Mouse (Mus musculus): ENCODE results near the gene Ptprs. TPM values are rescaled to one million over a fixed set of nuclear protein-coding genes. Genes with fewer than 3 reads are reported as not detected.
A peak's percentile ranks its signal among the peaks of the same experiment; 100 is the strongest.

Ptprs gene
- polyA plus RNA-seq, 1 experiment from 2014 or later: 29.9 TPM

DNA sequence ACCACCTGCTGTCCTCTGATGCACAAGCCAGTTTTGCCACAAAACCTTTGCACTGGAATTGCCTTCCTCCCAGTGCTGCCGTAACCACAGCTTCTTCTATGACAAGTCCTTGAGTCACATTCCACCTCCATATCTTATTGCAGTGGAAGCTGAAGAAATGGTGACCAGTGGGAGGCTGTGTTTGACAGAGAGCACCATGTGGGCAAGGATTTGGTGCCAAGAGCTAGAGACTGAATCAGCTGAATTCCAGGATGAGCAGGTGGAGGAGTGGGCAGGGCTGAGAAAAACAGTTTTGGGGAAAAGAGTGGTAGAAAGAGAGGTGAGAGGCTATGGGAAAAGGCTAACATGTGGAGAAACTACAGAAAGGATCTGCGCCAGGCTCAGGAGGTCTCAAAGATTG lies 17.6 kb upstream of the Ptprs start:
- no peak for DNase-seq (ENCODE audit: low spot score)

DNA sequence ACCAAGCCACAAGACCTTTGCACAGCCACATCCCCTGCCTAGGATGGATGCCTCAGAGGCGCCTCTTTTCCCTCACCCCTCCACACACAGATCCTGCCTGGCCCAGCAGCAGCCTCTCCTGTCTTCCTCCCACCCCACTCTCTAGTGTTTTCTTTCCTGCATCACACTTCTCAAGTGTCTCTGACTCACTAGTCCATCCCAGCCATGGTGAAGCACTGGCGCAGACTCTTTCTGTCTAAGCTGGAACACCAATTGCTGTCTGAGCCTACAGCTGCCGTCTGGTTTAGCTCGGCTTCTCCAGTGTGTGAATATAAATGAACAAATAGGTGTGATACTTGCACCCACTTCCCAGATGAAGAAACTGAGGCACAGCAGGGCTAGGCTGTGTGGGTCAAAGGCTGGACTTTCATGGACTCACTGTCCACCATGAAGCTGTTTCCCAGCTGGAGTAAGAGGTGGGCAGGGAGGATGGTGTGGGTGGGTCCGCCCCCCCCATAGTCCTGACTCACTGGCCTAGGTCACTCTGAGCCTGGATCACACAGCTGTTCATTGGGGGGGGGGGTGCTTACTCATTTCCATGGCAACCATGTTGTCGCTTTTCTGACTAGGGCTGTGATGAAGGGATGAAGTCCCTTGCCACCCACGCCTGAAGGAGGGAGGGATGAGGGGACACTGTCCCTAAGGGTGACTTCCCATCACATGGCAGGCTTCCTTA lies 14.3 kb upstream of the Ptprs start:
- DNase-seq (ENCODE audit: low spot score): no peak

DNA sequence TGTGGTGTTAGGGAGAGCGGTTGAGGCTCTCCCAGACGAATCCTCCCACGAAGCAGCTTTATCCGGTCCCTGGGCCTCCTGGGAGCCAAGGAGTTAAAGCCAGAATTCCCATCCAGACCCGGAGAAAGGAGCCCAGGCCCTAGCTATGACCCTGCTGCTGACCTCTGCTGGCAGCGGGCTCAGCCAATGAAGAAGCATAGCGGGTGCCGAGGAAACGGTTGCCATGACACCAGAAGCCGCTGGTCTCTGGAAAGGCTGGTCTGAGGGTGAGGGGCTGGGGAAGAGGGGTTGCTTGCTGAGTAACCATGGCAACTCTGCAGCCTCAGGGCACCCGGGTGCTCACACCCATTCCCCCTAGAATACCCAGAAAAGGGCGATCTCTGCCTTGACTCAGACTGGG lies 11.7 kb upstream of the Ptprs start:
- DNase-seq (ENCODE audit: low spot score): no peak

DNA sequence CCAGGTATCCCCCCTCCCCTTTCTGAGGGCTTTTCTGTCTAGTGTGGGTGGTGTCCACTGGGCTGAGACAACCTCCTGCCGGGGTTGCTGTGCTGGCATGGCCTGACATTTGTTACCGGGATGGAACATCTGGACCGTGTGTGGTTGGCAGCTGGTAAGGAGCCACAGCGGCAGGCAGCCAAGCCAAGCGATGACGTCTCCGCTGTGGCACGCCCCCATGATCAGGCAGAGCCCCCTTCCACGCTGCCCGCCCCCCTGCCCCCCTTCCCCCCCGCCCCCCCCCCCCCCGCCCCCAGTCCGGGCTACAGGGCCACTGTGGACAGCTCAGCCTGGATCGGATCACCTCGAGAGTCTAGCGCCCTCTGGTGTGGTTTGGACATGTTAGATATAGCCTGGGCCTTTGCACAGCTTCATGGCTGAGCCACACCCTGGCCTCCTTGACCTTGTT lies 11.2 kb upstream of the Ptprs start:
- peak; percentile 67 for DNase-seq (ENCODE audit: low spot score)

DNA sequence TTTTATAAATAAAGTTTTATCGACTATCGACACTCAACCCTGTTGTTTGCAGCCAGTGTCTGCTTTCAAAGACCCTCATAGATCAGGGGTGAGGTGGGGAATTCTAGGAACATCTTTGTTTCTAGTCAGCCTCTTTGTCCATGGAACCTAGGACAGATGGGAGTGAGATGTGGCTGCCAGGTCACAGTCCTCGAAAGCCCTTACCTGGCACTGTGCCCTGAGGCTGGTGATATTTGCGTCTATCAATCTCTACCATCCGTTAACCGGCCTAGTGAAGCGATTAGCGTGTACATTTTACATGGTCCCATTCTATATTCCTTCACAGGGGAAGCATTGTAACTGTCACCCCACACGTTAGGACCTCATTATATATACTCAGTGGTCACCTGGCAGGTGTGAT lies 9.6 kb upstream of the Ptprs start:
- DNase-seq (ENCODE audit: low spot score): no peak

DNA sequence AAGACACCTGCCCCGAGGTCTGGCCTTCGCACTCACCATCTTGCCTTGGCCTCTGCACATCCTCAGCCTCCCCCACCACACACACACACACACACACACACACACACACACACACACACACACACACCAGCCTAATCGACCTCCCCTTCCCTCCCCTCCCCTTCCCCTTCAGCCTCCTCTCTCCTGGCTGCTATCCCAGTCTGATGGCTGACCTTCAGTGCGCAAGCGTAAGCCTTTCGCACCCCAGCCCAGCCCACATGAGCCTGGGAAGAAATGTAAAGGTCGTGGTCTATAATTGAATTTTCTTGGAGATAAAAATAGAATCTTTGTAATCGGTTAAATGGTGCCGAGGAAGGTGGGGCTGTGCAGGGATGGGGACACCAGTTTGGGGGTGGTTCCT lies 8.8 kb upstream of the Ptprs start:
- no peak for DNase-seq (ENCODE audit: low spot score)

DNA sequence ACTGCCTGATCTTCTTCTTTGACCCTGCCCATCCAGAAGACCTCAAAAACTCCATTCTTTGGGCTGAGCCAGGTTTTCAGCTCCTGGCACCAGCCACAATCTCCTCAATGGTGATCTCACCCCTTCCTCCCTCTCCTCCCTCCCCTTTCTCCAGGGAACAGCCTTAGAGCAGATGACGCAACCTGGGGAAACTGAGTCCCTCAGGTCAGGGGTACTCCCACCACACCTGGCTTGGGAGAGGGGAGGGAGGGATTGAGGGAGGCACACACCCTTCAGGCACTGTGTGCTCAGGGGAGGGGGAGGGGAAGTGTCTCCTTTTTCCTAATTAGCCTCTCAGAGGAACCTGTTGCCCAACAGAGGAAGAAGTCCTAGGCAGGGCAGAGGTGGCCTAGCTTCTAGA lies 6.4 kb upstream of the Ptprs start:
- DNase-seq (ENCODE audit: low spot score): no peak

DNA sequence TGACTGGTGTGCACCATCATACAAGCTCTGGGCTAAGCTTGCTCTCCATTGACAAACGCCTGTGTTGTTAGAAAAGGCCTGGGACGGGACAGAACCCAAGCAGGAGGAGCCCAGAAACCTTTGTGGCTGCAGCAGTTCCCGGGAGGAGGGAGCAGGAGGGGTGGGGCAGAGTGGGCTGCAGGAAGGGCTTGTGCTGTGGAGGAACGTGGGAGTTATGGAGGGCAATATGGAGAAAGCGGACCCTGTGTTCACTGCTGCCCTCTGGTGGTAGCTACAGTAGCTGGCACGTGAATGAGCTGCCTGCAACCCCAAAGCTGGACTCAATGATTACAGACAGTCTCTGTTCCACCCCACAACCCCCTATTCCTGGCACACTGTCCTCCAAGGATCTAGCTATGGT lies 3.1 kb upstream of the Ptprs start:
- peak; percentile 78 for DNase-seq (ENCODE audit: low spot score)

DNA sequence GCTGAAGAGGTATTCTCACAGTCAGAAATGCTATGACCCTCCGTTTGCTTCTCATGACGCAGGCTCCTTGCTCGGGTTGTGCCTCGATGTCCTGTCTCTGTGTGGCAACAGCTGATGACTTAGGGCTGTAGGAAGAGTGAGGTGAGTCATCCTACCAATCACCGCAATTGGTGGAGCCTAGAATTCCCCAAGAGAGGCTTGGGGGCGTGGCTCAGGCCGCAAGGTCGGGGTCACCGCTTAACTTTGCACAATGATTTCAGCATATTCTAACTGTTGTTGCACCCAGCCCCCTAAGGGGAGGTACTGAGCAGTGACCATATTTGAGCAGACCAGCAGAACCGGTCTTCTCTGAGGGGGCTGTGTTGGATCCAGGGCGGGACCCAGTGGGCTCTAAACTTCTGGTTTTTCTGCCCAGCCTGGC lies 1.9 kb upstream of the Ptprs start:
- no peak for DNase-seq (ENCODE audit: low spot score)

DNA sequence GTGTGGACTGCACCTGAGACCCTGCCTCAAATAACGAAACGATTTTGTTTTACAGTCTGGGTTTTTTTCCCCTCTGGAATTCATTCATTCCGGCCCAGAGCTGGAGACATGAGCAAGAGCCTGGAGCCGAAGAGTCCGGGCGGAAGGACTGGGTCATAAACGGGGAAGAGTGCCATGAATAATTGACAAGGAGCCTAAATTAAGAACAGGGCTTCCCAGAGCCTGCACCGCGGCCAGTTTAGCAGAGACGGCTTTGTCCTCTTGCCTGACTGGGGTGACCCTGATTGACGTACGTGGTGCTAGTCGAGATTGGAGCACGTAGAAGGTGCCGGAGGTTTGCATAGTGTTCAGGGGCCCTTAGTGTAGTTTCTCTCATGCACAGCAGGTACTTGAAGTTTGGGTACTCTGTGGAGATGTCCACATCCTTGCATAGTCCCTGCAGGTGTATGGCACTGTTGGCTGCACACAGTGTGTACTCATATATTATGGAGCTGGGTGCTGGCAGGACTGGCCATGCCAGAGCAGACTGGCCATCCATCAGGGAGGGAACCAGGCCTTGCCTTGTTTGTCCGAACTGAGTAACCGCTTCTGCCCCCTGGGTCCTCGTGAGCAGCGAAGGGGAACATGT lies 1.0 kb upstream of the Ptprs start:
- DNase-seq (ENCODE audit: low spot score): no peak

DNA sequence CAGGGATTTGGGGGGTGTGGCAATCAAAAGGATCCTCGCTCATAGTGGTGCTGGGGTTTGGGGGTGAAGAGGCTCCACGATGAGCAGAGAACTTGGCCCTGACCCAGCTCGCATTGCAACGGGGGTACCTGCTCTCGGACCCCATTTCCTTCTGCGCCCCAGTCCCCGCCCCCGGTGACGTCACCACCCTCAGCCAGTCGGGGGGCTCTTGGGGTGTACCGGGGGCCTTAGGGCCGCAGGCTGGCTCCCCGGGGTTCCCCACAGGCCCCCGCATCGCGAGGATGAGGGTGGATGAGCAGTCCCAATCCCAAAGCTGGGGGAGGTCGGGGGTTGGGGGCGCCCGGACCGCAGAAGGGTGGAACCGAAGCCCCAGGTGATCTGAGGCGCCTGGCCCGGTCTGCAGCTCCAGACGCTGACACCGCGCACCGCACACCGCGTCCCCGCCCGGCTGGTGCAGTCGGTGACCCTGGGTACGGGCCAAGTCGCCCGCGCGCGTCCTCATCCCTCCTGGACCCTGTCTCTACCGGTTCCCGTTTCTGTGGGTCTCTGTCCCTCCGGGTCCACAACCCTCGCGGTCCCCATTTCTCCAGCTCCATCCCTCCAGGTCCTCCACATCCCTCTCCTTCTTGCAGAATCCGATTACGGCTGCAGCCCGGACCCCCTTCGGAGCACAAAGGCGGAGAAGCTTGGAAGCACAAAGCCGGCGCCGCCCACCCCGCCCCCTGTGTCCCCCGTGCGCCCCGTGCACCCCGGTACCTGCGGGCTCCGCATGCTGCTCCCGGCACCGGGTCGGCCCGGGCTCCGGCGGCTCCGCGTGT lies 490 bp downstream of the Ptprs start:
- DNase-seq (ENCODE audit: low spot score): peak; percentile 61

DNA sequence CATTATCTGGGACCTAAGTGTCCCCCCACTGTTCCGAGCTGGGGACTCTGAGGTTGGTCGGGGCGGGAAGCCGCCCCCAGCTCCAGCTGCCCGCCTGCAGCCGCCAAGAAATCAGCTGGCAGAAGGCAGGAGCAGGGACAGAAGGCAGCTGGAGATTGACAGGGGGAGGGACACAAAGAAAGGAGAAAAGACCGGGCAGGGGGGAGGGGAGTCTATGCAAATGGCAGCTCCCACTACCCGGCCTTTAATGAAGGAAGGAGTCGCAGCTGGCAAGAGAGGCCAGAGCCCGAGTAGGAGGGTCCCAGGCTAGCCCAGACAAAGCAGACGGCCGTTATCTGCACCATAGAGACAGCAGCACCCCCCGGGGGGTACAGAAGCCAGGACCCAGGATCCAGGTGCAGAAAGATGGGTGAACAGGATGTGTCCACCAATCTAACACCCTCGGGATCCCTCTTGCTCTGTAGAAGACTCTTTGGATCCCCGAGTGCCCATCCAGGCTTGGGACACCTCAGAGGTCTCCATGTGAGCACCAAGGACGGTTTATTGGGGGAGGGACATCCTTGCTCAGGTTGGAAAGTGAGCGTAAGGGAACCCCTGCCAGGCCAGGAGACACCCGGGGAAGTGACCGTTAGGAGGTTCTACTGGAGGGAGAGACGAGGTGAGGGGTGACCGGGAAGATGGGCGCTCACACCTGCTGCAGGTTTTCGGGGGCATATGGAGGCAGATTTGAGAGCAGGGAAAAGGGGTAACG lies 1.3 kb downstream of the Ptprs start:
- peak; percentile 28 for DNase-seq (ENCODE audit: low spot score)

DNA sequence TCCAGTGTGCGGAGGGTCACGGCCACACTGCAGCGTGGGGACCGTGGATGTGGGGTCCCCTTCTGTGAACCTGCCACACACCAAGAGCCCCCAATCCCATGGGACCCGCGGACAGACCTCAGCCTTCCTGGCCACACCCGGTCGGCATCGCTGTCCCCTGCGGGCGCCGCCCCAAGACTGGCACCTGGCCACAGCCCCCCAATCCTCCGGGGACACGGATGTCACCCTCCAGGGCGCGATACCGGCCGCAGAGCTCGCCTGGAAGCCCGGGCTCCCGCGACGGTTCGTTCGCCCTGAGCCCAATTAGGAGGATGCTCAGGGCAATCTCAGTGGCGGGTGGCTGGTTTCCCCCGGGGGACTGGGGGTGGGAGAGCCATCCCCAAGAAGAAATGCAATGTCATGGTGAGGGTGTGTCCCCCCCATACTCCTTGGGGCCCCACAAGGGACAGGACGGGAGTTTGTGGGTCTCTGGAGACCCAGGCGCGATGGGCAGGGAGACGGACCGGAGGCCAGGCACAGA lies 1.9 kb downstream of the Ptprs start:
- DNase-seq (ENCODE audit: low spot score): no peak

DNA sequence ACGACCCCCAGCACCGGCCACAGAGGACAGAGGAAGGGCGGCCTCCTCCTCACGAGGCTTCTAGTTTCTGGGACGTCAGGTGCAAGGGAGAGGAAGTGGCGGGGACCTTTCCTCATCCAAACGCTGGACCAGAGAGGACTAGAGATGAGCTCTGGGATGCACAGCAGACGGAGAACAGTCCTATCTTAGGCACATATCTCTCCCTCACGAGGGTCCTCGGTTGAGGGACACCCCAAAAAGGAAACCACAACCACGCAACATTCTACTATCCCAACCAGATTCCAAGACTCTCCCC lies 2.7 kb downstream of the Ptprs start:
- no peak for DNase-seq (ENCODE audit: low spot score)

DNA sequence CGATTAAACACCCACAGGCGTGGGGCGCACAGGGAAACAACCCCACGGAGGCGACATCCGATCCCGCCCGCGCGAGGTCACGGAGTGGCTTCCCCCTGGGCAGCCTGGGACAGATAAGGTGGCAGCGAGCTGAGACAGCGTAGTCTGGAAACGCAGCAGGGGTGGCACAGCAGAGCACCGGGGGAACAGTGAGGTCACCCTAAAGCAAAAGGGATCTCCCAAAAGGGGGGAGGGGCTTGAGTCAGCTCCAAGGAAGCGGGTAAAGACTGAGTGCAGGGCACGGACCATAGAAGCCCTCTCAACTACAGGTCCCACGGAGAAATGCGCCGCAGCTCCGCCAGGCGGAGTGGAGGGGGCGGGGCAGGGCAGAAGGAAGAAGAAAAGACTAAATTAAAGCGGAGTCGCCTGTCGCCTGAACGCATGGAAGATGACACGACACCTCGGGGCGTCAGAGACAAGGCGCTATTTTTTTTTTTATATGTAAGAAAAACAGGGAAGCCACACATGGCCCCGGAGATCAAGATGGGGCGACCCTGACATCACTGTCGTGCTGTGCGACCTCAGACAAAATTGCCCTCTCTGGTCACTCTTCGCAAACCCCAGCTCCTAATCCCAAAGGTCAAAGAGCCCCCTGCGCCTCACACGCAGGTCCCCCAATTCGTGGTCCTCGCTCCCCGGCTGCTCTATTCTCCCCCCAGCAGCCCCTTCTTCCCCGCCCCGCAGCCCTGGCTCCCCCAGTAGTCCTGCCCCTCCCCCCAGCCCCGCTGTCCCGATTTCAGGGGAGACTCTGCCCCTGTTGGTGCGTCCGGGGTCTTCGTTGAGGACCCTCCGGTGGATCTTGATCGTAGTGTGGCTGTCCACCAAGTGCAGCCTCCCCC lies 3.3 kb downstream of the Ptprs start:
- peak; percentile 76 for DNase-seq (ENCODE audit: low spot score)

DNA sequence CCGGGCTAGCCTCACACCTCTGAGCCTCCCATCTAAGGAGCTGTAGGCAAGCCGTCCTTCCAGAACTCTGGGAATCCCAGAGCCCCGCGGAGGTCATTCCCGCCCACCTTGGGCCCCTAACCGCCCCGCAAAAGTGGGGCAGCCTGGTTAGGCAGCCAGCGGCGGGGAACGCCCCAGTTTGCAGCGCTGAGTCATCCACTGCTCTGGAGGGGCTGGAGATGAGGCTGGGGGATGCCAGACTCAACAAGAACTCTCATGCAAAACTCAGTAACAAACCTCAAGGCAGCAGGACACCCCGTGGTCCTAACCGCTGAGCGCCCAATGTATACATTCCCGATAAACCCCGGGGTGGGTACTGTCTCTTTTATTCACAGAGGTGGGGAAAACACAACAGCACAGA lies 4.2 kb downstream of the Ptprs start:
- DNase-seq (ENCODE audit: low spot score): no peak

DNA sequence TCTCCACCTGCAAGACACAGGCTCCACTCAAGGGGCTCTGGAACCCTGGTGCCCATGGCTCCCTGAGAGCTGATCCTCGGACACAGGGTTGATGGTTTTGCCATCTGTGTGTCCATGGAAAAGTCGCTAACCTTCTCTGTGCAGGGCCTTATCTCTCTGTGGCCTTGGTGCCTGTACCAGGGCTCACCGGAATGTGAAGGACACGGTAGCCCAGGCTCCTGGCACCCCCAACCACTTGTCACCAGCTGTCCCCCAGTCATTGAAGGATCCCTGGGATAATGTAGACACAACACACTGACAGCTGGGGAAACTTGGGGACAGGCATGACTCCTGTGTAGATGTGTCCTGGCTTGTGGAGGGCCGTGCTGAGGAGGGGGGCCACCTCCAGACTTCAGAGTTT lies 5.1 kb downstream of the Ptprs start:
- no peak for DNase-seq (ENCODE audit: low spot score)

DNA sequence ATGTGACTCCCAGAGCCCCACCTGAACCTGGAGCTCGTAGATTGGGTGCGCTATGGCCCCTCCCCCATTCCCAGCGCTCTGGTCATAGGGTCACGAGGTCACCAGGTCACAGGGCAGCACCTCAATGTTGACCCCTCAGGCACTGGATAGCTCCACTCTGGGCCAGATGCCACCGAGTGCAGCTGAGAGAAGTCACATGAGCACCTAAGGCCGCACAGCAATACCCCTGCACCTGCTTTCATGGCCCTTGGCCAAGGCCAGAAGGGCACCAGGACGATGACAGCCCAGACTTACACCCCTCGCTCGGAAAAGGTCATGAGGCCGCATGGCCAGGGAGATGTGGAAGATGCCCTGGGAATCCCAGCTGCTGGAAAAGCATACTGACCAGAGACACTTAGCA lies 5.7 kb downstream of the Ptprs start:
- no peak for DNase-seq (ENCODE audit: low spot score)

DNA sequence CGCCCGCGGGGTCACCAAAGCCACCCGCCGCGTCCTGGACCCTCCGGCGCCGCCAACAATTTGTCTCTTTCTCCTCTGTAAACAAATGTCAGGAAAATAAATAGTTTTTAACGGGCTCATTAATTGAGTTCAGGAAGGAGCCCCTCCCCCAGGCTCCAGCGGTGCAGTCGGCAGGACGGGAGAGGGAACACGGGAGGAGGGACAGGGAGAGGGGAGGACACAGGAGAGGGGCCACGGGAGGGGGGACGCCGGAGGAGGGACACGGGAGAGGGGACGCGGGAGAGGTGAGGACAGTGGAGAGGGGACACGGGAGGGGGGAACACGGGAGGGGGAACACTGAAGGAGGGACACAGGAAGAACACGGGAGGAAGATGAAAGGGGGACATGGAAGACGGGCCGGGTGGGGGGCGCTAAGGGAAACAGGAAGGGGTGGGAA lies 6.3 kb downstream of the Ptprs start:
- no peak for DNase-seq (ENCODE audit: low spot score)

DNA sequence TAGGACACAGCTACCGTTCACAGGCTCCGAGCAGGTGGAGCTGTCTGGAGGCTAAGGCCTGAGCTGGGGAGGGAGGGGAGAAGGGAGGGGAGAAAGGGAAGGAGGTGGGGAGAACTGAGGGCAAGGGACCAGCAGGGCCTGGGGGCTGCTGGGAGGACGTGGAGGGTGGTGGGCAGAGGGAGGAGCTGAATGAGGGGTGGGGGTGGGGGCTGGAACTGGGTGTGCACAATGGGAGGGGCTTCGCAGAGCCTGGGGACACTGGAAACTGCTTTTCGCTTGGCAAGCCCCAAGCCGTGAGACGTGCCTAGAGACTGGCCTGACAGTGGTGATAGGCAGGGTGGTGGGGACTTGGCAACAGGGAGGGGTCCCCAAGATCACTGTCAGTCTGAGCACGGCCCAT lies 7.0 kb downstream of the Ptprs start:
- no peak for DNase-seq (ENCODE audit: low spot score)

DNA sequence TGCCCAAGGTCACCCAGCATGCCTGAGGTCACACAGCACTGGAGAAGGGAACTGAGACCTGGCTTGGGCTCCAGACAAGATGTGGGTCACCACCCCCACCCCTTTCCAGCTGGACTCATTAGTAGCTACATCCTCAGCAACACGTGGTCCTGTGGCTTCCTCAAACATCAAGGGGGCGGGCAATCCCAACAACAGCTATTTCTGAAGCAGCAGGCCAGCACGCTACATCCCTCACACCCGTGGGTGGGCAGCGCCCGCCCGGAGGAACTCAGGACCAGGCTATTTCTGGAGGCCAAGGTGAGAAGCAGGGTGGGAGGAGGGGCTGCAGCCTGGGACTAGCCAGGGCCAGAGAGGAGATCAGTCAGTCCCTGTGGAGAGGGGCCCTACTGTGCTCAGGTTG lies 7.4 kb downstream of the Ptprs start:
- no peak for DNase-seq (ENCODE audit: low spot score)

Measured in thymus, postnatal 0 days (tissue).